Mouse (Mus musculus) liver, postnatal 0 days (tissue): ENCODE results near the gene Slc26a6.

Source experiments
- CTCF ChIP-seq: sonication (generic); IDR thresholded peaks from 2 replicates; pipeline ENCODE4 v1.5.1; 2016; ENCODE audit warnings: antibody characterized with exemption, low read depth
- EP300 ChIP-seq: IDR thresholded peaks from 2 replicates; pipeline ENCODE4 v1.6.1; 2016; ENCODE audit warnings: antibody characterized with exemption, low read depth, mild to moderate bottlenecking

DNA sequence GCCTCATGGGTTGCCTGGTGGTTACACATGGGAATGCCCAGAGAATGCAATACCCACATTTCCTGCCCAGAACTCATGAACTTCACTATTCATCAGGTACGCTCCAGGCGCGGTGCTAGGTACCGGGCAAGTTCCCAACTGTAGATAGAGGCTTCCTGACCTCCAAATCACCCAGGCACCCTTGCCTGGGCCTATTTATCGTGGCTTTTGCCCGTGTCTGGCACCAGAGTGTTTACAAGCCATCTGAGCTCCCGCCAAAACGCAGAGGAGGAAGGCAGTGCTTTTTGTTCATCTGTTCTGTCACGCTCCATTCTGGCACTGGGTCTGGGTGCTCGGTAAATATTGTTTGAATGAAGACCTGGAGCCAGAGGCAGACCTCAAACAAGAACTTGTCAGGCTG is 60.5 kb downstream of the Slc26a6 start:
- TF ChIP-seq CTCF (no peak), EP300 (no peak)
